Mouse (Mus musculus) macrophage (primary cell): ENCODE data around the gene Ppdpf. TPM values are rescaled to one million over a fixed set of nuclear protein-coding genes. Genes with fewer than 3 reads are reported as not detected.

Experiments used
- H3K27ac ChIP-seq: fragments of 350-480 bp; formaldehyde crosslinking; 2 replicates; pipeline ENCODE4 v1.9.0; 2021
- H3K36me3 ChIP-seq: fragments of 350-480 bp; formaldehyde crosslinking; 2 replicates; pipeline ENCODE4 v1.9.0; 2021; ENCODE audit errors: inconsistent target
- H3K4me3 ChIP-seq: fragments of 350-480 bp; formaldehyde crosslinking; 2 replicates; pipeline ENCODE4 v1.9.0; 2021; ENCODE audit errors: inconsistent target
- H3K79me2 ChIP-seq: fragments of 350-480 bp; formaldehyde crosslinking; 2 replicates; pipeline ENCODE4 v1.9.0; 2021; ENCODE audit errors: inconsistent target
- WGBS: methylation state at CpG from one replicate; pipeline ENCODE4 v1.1.7; 2026; ENCODE audit warnings: inconsistent platforms; ENCODE audit not compliant: missing documents; 5-methylcytosine and 5-hydroxymethylcytosine counted together
- polyA plus RNA-seq: library from polyadenylated mRNA; stranded (reverse); fragments of 250-400 nt; gene quantifications from 3 replicates; pipeline ENCODE4 v1.2.4, GENCODE M21; 2018; ENCODE audit warnings: inconsistent platforms

Gene Ppdpf
- polyA plus RNA-seq, 1 experiment from 2014 or later = 67.9 TPM

GRCm38 (mm10) chr2:181154831-181155415, 32.1 kb upstream of the Ppdpf start:
- 74% methylated on average over 8 of the region's 8 CpGs for WGBS

GRCm38 (mm10) chr2:181155801-181156200, 31.2 kb upstream of the Ppdpf start:
- 68% methylated on average over 3 of the region's 4 CpGs for WGBS
- H3K4me3 ChIP-seq = no peak overlapping the region
- H3K79me2 ChIP-seq = no peaks in the 10 kb centered on the region
- no peaks in the 10 kb centered on the region for H3K36me3 ChIP-seq
- H3K27ac ChIP-seq = no peak overlapping the region

More at GRCm38 (mm10) chr2:181154831-181155415, 32.1 kb upstream of the Ppdpf start:
- Histone ChIP-seq H3K79me2 (no peaks in the 10 kb centered on the region), H3K4me3 (no peak overlapping the region), H3K36me3 (no peaks in the 10 kb centered on the region), H3K27ac (no peak overlapping the region)

- no peaks in the 10 kb centered on the region for H3K79me2 ChIP-seq
- WGBS = 14% methylated on average over 47 of the region's 55 CpGs
- no peaks in the 10 kb centered on the region for H3K36me3 ChIP-seq
- no peak within 1 kb of the TSS for H3K4me3 ChIP-seq
- H3K27ac ChIP-seq = no peak within 1 kb of the TSS
Measured at GRCm38 (mm10) chr2:181156248-181157121, 30.6 kb upstream of the Ppdpf start, which contains the start of gene Eef1a2. Gene Eef1a2 (minus strand): TSS chr2:181157014.

GRCm38 (mm10) chr2:181157180-181157579, 29.9 kb upstream of the Ppdpf start:
- H3K36me3 ChIP-seq = no peaks in the 10 kb centered on the region
- no peak overlapping the region for H3K27ac ChIP-seq
- WGBS = 89% methylated on average over 4 of the region's 4 CpGs
- H3K79me2 ChIP-seq = no peaks in the 10 kb centered on the region
- H3K4me3 ChIP-seq = no peak overlapping the region

- no peak overlapping the region for H3K27ac ChIP-seq
- H3K36me3 ChIP-seq = no peaks in the 10 kb centered on the region
- H3K4me3 ChIP-seq = no peak overlapping the region
- WGBS = 71% methylated on average over 6 of the region's 6 CpGs
- no peaks in the 10 kb centered on the region for H3K79me2 ChIP-seq
Measured at GRCm38 (mm10) chr2:181157716-181158302, 29.2 kb upstream of the Ppdpf start.

GRCm38 (mm10) chr2:181158471-181158870, 28.6 kb upstream of the Ppdpf start:
- Histone ChIP-seq H3K4me3 (no peak overlapping the region), H3K79me2 (no peaks in the 10 kb centered on the region), H3K27ac (no peak overlapping the region), H3K36me3 (no peaks in the 10 kb centered on the region)
- 91% methylated on average over 2 of the region's 2 CpGs for WGBS

- Histone ChIP-seq H3K4me3 (no peak overlapping the region), H3K79me2 (no peaks in the 10 kb centered on the region), H3K36me3 (no peaks in the 10 kb centered on the region), H3K27ac (no peak overlapping the region)
- WGBS = 58% methylated on average over 7 of the region's 7 CpGs
Measured at GRCm38 (mm10) chr2:181159091-181159514, 27.9 kb upstream of the Ppdpf start.

GRCm38 (mm10) chr2:181159771-181160170, 27.3 kb upstream of the Ppdpf start:
- WGBS = 39% methylated on average over 2 of the region's 2 CpGs
- Histone ChIP-seq H3K79me2 (no peaks in the 10 kb centered on the region), H3K4me3 (no peak overlapping the region), H3K36me3 (no peaks in the 10 kb centered on the region), H3K27ac (no peak overlapping the region)

GRCm38 (mm10) chr2:181160821-181161220, 26.2 kb upstream of the Ppdpf start:
- WGBS = 27% methylated on average over 4 of the region's 4 CpGs
- Histone ChIP-seq H3K4me3 (no peak overlapping the region), H3K27ac (no peak overlapping the region), H3K36me3 (no peaks in the 10 kb centered on the region), H3K79me2 (no peaks in the 10 kb centered on the region)

GRCm38 (mm10) chr2:181166469-181166868, 20.6 kb upstream of the Ppdpf start:
- H3K79me2 ChIP-seq = no peaks in the 10 kb centered on the region
- no peaks in the 10 kb centered on the region for H3K36me3 ChIP-seq
- WGBS = 77% methylated on average over 5 of the region's 5 CpGs

GRCm38 (mm10) chr2:181174646-181175045, 12.4 kb upstream of the Ppdpf start:
- Histone ChIP-seq H3K36me3 (no peaks in the 10 kb centered on the region), H3K4me3 (no peak overlapping the region), H3K79me2 (no peaks in the 10 kb centered on the region), H3K27ac (no peak overlapping the region)
- 87% methylated on average over 3 of the region's 3 CpGs for WGBS

More at GRCm38 (mm10) chr2:181166469-181166868, 20.6 kb upstream of the Ppdpf start:
- H3K27ac ChIP-seq = no peak overlapping the region
- no peak overlapping the region for H3K4me3 ChIP-seq

GRCm38 (mm10) chr2:181178015-181178414, 9.0 kb upstream of the Ppdpf start:
- 87% methylated on average over 3 of the region's 3 CpGs for whole genome bisulfite sequencing
- Histone ChIP-seq H3K36me3 (no peaks in the 10 kb centered on the region), H3K27ac (no peak overlapping the region), H3K79me2 (no peaks in the 10 kb centered on the region), H3K4me3 (no peak overlapping the region)

- Histone ChIP-seq H3K4me3 (no peak overlapping the region), H3K79me2 (no peaks in the 10 kb centered on the region), H3K36me3 (no peaks in the 10 kb centered on the region), H3K27ac (no peak overlapping the region)
- 68% methylated on average over 5 of the region's 5 CpGs for WGBS
Measured at GRCm38 (mm10) chr2:181178471-181178870, 8.6 kb upstream of the Ppdpf start.

- Histone ChIP-seq H3K4me3 (no peak overlapping the region), H3K79me2 (no peaks in the 10 kb centered on the region), H3K36me3 (no peaks in the 10 kb centered on the region), H3K27ac (no peak overlapping the region)
- 87% methylated on average over 6 of the region's 6 CpGs for WGBS
Measured at GRCm38 (mm10) chr2:181180898-181181297, 6.1 kb upstream of the Ppdpf start.

- H3K27ac ChIP-seq = peak overlapping the region; percentile 74
- H3K4me3 ChIP-seq = peak overlapping the region; percentile 57
- H3K36me3 ChIP-seq = no peaks in the 10 kb centered on the region
- under 1% methylated on average over 14 of the region's 14 CpGs for WGBS
- H3K79me2 ChIP-seq = no peaks in the 10 kb centered on the region
Measured at GRCm38 (mm10) chr2:181186635-181187034, 412 bp upstream of the Ppdpf start.
